Mouse (Mus musculus) cerebellum, adult 2 months (tissue): ENCODE data around the gene Zfp956.

Experiments
- CTCF ChIP-seq: fragments of 200-500 bp; IDR thresholded peaks from 2 replicates; pipeline ENCODE4 v1.5.1; 2011; ENCODE audit warnings: low read depth, mild to moderate bottlenecking, control low read depth, low read length, moderate library complexity, borderline replicate concordance; ENCODE audit not compliant: insufficient read depth
- POLR2A ChIP-seq: fragments of 200-500 bp; IDR thresholded peaks from 2 replicates; pipeline ENCODE4 v1.6.1; 2011; ENCODE audit warnings: low read length, control low read depth, borderline replicate concordance; ENCODE audit not compliant: insufficient read depth

DNA sequence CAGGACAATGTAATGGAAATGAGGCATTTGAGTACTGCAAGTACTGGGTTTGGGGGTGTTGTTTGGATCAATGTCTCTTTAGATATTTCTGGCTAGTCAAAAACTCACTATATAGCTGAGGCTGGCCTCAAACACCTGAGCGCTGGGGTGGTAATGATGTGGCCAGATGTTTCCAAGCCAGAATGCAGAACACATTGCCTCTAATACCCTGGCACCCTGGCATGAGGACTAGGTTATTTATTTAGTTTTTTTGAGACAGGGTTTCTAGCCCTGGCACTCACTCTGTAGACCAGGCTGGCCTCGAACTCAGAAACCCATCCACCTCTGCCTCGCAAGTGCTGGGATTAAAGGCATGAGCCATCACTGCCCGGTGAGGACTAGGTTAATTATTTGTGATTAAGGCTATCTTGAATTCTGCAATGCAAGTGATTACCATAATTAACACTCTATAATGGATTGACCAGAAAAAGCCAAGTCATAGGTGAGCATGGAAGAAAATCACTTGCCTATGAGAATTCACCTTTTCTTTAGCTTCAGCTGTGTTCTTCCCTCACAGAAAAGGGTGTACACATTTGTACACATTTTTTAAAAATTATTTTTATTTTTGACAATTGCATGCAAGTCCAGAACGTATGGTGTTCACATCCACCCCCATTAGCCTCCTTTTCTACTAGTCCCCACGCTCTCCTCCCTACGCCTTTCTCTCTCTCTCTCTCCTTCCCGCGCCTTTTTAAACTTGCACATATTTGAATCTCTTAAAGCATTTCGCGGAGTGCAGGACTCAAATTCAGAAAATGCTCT lies 33.3 kb upstream of the Zfp956 start:
- TF ChIP-seq POLR2A = no peak
- TF ChIP-seq CTCF = no peak
